Mouse (Mus musculus) spleen, postnatal 10 days (tissue): ENCODE data around the gene Gcdh.
A peak's percentile ranks its signal among the peaks of the same experiment; 100 is the strongest.

ENCODE experiments used
- DNase-seq, 2 experiments: peaks; one replicate each; pipeline ENCODE4 v3.0.0; 2021 to 2022; ENCODE audit warnings: low spot score in 2 of 2

The Gcdh gene

DNA sequence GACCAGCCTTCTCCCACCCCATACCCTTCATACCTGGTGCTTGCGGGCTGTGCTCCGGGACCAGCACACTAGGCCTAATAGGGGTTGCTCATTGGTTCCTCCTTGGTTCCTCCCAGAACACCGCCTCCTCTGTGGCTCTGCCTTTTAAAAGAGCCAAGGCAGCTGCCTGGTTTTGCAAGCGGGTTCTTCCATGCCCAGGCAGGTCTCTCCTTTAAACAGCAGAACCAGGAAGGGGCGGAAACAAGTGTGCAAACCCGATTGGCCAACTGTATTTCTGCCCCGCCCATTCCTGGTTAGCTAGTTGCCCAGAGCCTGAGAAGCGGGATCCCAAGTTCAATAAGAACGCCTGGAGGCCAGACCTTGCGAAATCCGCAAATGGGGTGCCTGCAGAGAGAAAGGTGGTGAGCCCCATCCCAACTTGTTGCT, at the start of gene Gcdh:
Gene Gcdh (minus strand): TSS at position 213 of the 426 bp plus-strand sequence.
- peak; percentile 82 to 92 for DNase-seq

DNA sequence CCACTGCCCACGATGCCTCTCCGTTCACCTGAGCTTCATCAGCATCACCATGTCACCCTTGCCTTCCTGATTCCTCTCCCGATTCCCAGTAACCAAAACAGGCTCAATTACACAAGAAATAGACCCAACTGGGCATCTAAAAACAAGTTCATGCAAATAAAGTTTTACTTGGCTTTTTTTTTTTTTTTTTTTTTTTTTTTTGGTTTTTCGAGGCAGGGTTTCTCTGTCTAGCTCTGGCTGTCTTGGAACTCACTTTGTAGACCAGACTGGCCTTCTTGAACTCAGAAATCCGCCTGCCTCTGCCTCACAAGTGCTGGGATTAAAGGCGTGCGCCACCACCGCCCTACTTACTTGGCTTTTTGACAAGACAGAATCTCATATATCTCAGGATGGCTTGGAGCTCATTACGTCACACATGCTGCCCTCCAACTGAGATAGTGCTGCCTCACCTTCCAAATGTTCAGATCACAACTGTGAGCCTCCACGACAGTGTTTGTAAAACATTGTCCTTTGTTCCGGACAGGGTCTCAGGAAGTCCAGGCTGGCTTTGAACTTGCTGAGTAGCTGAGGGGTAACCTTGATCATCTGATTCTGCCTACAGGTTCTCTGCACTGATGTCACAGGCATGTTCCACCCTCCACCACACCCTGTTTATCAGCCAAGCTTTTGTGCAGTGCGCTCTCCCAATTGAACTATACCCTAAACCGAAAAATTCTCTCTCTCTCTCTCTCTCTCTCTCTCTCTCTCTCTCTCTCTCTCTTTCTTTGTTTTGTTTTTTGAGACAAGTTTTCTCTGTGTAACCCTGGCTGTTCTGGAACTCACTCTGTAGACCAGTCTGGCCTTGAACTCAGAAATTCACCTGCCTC, 44.1 kb upstream of the Gcdh start:
- DNase-seq = no peak

DNA sequence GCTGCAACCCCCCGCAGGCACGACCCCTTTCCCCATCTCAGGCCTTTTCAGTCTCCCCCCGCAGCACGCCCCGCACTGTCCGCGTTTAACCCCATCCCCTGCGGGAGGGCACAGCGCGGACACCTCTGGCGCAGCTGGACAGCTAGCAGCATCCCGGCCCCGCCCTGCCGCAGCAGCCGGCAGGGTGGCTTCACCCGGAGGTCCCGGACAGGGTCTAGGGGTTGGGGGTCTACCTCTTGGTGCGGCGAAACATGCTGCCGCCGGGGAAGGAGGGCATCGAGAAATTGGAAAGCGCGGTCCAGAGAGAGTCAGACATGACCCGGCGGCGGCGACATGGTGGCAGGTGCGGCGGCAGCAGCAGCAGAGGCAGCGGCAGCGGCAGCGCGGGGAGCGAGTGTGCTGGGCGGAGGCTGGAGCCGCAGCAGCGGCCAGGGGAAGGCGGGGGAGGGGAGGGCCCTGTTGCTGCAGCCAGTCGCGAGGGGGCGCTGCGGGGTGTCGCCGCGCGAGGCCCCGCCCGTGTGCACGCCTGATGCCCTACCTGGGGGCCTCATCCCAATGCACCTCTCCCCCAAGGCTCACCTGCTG, 43.3 kb upstream of the Gcdh start, which contains the start of gene Mast1:
Gene Mast1 (minus strand): TSS at position 398 of the 585 bp plus-strand sequence.
- DNase-seq = peak; percentile 48 to 80

DNA sequence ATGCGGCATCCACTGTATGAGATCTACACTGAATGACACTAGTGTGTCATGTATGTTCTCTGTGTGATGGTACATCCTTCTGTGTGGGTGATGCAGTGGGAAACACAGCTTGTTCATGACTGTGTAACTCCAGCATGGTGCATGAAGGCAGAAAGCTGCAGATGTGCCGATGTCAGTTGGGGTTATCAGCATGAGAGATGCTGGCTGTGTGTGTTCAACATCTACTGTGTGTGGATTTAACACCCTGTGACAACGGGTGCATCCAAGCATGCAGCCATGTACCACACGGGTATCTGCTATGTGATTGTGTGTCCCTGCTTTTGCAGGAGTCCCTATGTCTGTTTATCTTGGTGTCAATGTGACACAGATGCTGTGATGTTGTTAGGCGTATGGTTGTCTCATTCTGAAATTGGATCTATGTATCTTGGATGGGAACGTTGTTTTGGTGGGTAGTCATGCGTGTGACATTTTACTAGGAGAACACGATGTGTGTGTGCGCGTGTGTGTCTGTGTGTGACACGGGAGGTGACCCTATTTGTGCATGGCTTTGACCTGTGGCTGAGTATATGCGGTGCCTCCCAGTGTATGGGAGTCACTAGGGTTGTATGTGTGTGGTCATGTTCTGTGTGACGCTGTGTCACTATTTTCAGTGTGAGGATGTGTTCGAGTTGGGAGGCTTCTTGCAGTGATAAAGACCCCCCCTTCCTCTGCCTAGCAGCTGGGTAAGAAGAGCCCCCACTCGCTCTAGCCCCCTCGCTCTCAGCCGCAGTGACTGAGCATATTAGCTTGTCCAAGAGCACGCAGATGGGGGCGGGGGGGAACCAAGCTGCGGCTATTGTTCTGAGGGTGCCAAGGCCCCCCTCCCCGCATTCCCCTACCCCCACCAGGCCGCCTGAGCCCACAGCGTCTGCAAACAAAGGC, 42.6 kb upstream of the Gcdh start:
- no peak for DNase-seq

DNA sequence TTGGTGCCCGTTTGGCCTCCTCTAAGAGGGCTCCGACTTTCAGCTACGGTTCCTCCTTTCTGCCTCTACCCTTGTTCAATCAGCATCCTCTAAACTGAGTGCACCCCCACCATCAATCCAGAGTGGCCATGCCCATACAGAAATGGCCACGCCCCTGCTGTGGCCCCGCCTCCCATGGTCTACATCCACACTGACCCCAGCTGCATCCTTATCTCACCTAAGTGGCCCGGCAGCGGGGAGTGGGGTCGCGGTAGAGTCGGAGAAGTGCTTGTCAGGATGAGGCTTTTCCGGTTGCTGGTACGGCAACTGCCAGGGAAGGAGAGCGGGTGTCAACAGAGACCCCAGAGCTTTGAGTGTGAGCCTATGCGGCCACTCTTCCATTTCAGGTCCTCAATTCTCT, 41.8 kb upstream of the Gcdh start:
- DNase-seq = no peak

DNA sequence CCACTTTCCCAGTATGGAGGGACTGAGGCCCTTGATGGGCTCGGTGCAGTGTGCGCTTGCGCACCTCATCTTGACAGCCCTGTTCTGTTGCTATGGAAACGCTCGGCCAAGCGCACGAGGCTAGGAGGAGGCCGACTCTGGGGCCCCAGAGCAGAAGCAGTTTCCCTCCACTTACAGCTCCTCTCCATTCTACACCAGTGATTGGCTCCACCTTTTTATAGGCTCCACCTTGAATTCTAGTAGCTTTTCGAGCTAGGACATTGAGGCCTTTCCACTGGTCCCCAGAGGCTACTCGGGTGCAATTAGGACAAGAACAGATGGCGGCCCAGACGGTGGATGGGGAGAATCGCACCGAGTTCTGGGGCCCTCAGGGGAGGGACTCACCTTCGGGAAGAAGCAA, 41.1 kb upstream of the Gcdh start:
- DNase-seq = no peak

DNA sequence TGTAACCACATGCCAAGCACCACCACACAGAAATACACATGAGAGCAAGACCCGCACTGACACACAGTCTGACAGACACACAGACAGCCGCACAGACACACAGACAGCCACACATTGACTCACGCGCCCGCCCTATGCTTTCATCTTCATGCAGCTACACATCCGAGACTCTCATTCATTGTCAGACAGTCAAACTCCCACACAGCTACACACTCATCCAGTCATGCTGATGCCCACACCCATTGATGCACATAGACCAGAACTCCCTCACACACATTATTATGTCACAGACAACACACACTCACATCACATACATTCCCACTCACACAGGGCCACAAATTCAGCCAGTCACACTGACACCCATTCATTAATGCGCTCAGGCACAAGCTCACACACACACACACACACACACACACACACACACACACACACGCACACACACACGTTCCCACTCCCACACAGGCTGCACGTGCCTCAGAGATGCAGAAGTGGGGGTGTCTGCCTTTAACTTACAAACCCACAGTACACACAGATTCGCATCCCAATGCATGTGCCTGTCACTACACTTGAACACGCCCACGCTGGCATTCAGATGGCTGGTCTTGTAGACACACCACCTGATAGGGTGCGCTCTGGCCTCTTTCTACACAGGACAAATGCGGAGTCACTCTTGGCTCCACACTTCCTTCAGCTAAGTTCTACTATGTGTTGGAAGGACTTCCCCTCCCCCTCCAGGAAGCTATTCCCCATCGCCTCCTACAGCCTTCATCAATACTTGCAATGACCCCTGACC, 40.2 kb upstream of the Gcdh start:
- DNase-seq = no peak

DNA sequence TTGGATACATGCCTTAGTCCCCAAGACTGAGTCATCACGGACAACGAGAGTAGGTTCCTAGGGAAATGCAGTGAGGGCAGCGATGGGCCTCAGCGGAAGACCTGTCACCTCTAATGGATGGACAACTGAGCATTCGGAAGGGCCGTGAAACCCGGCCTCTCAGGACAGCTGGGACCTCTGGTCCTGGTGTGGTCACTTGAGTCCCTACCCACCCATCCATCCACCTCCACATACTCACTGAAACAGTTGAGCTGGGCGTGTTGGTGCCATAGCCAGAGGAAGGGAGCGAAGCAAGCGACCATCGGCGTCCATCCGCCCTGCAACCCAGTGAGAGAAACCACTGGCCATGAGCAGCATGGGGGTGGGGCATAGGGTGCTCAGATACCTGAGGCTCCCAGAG, 36.9 kb upstream of the Gcdh start:
- DNase-seq = no peak

DNA sequence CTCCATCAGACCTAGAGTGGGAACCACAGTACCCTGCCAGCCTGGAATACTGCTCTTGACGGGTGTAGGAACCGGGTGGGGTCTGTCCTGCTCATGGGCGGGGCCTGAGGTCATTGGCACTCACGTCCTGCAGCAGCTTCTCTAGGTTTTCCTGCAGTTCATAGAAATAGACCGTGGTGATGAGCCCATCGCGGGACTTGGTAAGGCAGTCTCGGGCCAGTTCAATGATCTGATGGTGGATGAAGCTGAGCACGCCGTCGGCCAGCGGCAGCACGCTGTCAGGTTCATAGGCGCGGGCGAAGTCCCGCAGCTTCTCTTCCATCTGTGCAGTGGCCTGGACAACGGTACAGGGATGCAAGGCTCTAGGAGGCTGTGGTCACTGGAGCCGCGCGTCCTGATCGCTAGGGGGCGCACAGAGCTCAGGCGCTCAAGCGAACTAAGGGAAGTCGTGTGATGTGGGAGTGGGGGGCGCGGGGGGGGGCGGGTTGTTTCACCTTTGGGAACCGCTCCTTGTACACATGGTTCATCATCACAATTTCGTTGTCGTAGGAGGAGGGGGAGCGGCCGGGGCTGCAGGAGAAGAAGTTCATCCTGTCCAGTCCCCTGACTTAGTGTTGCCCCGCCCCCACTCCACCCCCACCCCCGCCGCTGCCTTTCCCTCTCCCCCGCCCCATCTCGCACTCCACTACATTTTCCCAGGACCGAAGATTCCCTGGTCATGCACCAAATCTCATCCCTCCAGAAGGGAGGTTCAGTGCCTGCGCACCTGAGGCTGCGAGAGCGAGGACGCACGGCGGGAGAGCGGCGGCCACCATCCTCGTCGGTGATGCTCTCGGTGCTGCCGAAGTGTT, 35.0 kb upstream of the Gcdh start:
- peak in 1 of 2 experiments; percentile 82 for DNase-seq

DNA sequence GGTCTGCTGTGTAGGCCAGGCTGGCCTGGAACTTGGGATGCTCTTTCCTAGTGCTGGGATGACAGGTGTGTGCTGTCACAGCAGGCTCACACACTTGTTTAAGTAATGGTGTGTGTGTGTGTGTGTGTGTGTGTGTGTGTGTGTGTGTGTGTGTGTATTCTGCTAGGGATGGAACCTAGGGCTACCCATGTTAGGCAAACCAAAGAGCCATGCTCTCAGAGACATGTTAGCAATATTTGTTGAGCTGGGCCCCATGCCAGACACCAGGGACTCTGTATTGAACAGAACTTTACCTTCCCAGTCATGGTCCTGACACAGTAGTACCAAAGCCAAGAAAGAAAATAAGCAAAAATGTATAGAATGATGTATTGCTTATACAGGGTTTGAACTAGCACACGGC, 33.8 kb upstream of the Gcdh start:
- DNase-seq = no peak

DNA sequence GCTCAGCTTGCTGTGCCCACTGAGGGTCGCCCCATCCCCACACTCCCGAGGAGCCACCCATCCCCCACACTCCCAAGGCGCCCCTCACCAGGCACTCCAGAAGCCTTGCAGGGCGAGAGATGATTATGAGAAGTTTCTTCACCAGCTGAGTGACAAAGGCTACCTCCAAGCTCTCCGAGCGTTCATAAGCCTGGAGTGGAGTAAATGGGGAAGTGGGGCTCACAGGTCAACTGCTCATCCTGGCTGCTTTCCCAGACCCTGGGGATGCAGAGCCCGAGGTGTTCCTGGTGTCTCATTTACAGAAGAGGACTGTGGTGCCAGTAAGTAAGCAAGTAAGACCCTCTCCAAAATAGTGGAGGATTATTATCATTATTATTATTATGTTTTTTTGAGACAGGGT, 31.8 kb upstream of the Gcdh start:
- no peak for DNase-seq

DNA sequence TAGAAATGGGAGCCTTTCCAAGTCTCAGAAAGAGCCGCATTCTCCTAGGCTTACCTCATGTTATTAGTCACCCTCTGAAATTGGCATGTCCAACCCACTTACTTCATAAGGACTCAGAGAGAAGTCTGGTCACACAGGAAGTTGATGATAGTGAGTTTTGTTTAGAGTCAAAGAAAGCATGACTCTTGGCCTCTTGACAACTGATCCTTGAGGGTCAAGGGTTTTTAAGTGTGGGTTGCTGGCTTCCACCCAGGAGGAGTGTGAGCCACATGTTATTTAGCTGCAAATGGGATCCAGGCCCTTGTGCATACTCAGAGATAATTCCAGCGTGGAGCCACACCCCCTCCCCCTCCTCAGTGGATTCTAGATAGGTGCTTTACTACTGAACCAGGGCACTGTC, 27.9 kb upstream of the Gcdh start:
- no peak for DNase-seq

DNA sequence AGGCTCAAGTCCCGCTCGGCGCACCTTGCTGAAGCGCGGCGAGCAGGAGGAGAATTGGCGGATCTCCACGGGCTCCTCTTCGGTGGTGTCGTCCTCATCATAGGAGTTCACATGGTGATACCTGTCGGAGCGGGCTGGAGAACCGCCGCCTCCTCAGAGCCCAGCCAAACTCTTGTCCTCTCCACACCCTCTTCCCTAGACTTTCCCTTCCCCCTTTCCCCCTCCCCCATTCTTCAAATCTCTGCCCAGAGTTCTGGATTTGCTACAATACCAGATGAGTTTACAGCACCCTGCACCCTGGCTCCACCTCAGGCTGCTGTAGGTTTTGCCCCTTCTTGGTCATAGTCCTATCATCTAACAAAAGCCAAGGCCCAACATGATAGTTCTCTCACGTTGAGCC, 24.9 kb upstream of the Gcdh start:
- DNase-seq = no peak

DNA sequence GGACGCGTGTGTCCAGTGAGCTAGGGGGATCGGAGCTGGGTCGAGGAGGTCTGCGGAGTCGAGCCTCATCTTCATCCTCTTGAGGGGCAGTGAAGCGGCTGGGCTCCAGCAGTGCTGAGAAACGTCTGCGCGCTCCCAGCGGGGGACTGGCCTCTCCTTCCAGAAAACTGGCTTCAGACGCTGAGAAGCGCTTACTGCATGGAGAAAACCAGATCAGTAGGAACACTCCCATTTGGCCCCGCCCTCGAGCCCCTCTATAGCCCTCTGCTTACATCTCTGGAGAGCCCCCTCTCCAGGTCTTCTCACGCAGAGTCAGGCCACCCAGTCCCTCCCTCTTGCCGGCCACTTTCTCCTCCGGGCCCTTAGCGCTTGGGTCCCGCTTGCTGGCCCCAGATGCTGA, 24.1 kb upstream of the Gcdh start:
- no peak for DNase-seq

DNA sequence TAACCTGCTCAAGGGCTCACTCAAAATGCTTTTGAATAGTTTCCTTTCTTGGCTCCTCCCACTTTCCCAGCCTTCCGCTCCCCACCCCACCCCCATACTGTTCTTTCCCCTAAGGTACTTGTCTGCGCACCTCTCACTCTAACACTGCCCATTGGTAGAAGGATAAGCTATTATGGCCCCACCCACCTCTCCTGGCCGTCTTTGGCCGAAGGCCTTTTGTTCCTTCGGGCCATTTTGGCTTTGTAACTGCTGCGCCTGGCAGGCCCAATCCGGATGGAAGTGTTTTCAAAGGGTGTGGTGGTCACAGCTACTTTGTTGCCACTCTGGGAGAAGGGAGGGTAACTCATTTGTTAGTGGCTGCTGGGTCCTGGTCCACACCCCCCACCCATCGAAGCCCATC, 21.5 kb upstream of the Gcdh start:
- no peak for DNase-seq

DNA sequence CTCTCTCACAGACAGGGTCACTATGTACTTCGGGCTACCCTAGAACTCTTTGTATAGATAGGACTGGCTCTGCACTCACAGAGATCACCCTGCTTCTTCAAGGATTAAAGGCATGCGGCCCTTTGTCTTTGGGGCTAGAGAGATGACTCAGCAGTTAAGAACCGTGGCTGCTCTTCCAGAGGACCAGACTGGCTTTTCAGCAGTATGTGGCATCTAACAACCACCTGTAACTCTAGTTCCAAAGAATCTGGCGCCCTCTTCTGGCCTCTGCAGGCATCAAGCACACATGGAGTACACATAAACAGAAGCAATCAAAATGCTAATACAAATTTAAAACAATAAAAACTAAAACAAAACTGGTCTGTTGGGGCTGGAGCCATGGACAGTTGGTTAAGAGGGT, 20.2 kb upstream of the Gcdh start:
- DNase-seq = peak; percentile 49 to 80

DNA sequence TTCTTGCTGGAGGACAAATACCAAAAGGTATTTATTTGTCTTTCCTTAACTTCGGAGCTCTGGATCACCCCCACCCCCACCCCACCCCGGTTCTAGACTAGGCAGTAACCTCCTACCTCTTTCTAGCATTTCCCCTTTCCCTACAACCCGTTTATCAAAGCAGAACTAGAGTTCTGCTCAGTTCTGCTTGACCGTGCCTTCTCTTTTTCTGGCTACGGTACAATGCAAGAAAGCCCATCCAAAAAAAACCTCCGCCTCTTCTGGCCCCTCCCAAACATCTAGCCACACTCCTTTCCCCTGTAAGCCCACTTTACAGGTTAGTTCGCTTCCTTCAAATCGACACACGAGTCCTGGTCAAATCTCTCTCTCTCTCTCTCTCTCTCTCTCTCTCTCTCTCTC, 19.8 kb upstream of the Gcdh start:
- no peak for DNase-seq

DNA sequence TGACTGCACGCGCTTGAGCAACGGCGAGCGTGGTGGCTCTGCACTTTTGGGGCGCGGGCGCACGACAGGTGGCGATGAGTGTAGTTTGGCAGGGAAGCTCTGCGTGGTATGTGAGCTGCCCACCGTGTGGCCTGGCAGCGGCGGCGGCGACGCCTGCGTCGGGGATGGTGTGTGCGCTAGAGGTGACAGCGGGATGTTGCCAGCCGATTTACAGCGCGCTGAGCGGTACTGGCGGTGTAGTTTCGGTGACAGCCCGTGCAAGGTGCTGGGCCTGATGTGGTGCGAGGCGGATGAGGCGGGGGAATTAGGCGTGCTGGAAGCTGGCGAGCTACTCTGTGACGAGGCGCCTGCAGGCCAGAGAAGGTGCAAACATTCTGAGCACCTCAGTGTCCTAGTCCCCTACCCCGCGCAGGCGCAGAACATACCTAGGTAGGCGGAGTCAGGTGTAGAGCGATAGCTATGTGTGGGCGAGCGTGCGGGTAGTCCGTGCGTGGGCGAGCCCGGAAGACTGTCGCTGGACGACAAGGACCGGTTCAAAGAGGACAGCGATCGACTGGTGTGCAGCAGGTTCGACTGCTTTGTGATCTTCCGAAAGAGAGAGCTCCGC, 19.3 kb upstream of the Gcdh start:
- peak; percentile 80 to 90 for DNase-seq

DNA sequence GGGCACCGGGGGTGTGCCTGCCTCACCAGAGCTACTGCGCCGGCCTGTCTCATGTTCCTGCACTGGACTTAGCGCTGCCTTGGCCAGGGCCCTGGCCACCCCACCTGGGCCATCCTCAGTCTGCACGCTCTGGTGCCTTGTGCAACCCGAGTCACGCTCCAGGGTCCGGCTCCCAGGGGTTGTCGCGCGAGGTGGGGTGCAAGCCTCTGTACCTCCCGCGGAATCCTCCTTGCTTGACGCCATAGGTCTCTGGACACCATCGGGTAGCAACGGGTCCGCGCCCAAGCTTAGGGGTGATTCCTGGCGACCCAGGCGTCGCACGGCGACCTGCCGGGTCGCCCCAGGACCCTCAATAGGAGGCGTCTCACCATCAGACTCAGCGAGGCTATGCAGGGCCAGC, 18.7 kb upstream of the Gcdh start:
- DNase-seq = no peak

DNA sequence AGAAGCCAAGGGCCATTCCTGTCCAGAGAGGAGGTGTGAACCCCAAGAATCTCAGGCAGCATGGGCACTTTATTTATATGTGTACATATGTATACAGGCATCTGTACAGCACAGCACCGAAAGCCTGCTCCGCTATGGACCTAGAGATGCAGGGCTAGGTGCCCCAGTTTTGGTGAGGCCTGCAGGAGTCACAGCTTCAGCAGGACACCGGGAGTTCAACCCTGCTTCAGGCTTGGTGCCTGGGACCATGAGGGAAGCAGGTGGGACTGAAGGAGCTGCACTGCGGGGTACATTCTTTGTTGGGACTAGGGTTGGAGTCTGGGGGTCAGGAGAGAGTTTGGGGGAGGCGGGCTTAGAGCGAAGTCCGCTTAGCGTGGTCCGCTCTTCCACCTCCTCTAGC, 18.1 kb upstream of the Gcdh start:
- DNase-seq = no peak
